Mouse (Mus musculus) limb, embryonic 13.5 days (tissue): ENCODE results near the gene Tmed11. TPM values are rescaled to one million over a fixed set of nuclear protein-coding genes. Genes with fewer than 3 reads are reported as not detected.

Experiments
- ATAC-seq: fragments of 200-750 bp; cut with Nextera tagmentation; 2 replicates; pipeline ENCODE4 v1.8.0; 2017; ENCODE audit warnings: low read depth, moderate number of reproducible peaks, moderate TSS enrichment; ENCODE audit not compliant: low FRiP score
- H3K27ac ChIP-seq: fragments of 300-500 bp; sonication (generic); 2 replicates; pipeline ENCODE4 v1.5.1; 2015; ENCODE audit warnings: inconsistent platforms, mild to moderate bottlenecking, moderate library complexity
- H3K27me3 ChIP-seq: fragments of 300-500 bp; sonication (generic); 2 replicates; pipeline ENCODE4 v1.6.1; 2015; ENCODE audit warnings: mild to moderate bottlenecking, inconsistent platforms
- H3K36me3 ChIP-seq: fragments of 300-500 bp; sonication (generic); 2 replicates; pipeline ENCODE4 v1.6.1; 2015; ENCODE audit warnings: inconsistent platforms, mild to moderate bottlenecking, moderate library complexity
- H3K4me1 ChIP-seq: fragments of 300-500 bp; sonication (generic); 2 replicates; pipeline ENCODE4 v1.6.1; 2015; ENCODE audit warnings: inconsistent platforms
- H3K4me2 ChIP-seq: fragments of 300-500 bp; sonication (generic); replicated peaks from 2 replicates; pipeline ENCODE4 v1.6.1; 2015; ENCODE audit warnings: inconsistent platforms, mild to moderate bottlenecking, moderate library complexity
- H3K4me3 ChIP-seq: fragments of 300-500 bp; sonication (generic); 2 replicates; pipeline ENCODE4 v1.5.1; 2015; ENCODE audit warnings: moderate library complexity, mild to moderate bottlenecking, inconsistent platforms
- H3K9ac ChIP-seq: fragments of 300-500 bp; sonication (generic); 2 replicates; pipeline ENCODE4 v1.6.1; 2015; ENCODE audit warnings: mild to moderate bottlenecking, inconsistent platforms
- H3K9me3 ChIP-seq: fragments of 300-500 bp; sonication (generic); 2 replicates; pipeline ENCODE4 v1.6.1; 2016; ENCODE audit warnings: inconsistent platforms
- WGBS: fragments of 180-500 bp; shearing (Covaris S2); methylation state at CpG from one replicate; pipeline ENCODE4 v1.1.7; 2015; 5-methylcytosine and 5-hydroxymethylcytosine counted together
- polyA plus RNA-seq: library from polyadenylated mRNA; unstranded; fragments of >200 nt; fragmentation: Nextera tagmentation; extraction: Ambion mirVana; gene quantifications from 2 replicates; pipeline ENCODE4 v1.2.1, GENCODE M21; 2015

Tmed11 gene
- polyA plus RNA-seq, 1 experiment from 2014 or later, result not detected

- H3K27ac ChIP-seq, result no peak overlapping the region
- ATAC-seq, result no peak
- H3K27me3 ChIP-seq, result no peaks in the 10 kb centered on the region
- no peak overlapping the region for H3K4me2 ChIP-seq
- H3K4me1 ChIP-seq, result no peaks in the 10 kb centered on the region
- H3K9me3 ChIP-seq, result no peaks in the 10 kb centered on the region
- H3K9ac ChIP-seq, result no peak overlapping the region
- H3K36me3 ChIP-seq, result no peaks in the 10 kb centered on the region
- 69% methylated on average over 2 of the region's 2 CpGs for WGBS
- no peak overlapping the region for H3K4me3 ChIP-seq
These were observed 51.3 kb downstream of the Tmed11 start for GRCm38 (mm10) chr5:108743856-108744255.

GRCm38 (mm10) chr5:108742596-108742995, 52.6 kb downstream of the Tmed11 start:
- WGBS, result 73% methylated on average over 2 of the region's 2 CpGs
- H3K4me1 ChIP-seq, result no peaks in the 10 kb centered on the region
- H3K27ac ChIP-seq, result no peak overlapping the region
- H3K9me3 ChIP-seq, result no peaks in the 10 kb centered on the region
- no peak overlapping the region for H3K4me2 ChIP-seq
- H3K9ac ChIP-seq, result no peak overlapping the region
- no peaks in the 10 kb centered on the region for H3K36me3 ChIP-seq
- H3K27me3 ChIP-seq, result no peaks in the 10 kb centered on the region
- H3K4me3 ChIP-seq, result no peak overlapping the region
- no peak for ATAC-seq

- Histone ChIP-seq H3K9me3 (no peaks in the 10 kb centered on the region), H3K36me3 (no peaks in the 10 kb centered on the region), H3K4me3 (no peak overlapping the region), H3K4me2 (no peak overlapping the region), H3K27ac (no peak overlapping the region), H3K9ac (no peak overlapping the region), H3K27me3 (no peaks in the 10 kb centered on the region), H3K4me1 (no peaks in the 10 kb centered on the region)
- 67% methylated on average over 2 of the region's 2 CpGs for WGBS
- no peak for ATAC-seq
These were observed 53.3 kb downstream of the Tmed11 start for GRCm38 (mm10) chr5:108741844-108742243.

- ATAC-seq, result no peak
- no peaks in the 10 kb centered on the region for H3K9me3 ChIP-seq
- H3K4me1 ChIP-seq, result peaks cover 14% of the 10 kb centered on the region; the same call in 1 of the 2 replicates
- no peak overlapping the region for H3K27ac ChIP-seq
- H3K27me3 ChIP-seq, result no peaks in the 10 kb centered on the region
- no peak overlapping the region for H3K9ac ChIP-seq
- whole genome bisulfite sequencing, result 84% methylated on average over 1 of the region's 1 CpGs
- no peak overlapping the region for H3K4me3 ChIP-seq
- no peak overlapping the region for H3K4me2 ChIP-seq
- H3K36me3 ChIP-seq, result no peaks in the 10 kb centered on the region
These were observed 67.7 kb downstream of the Tmed11 start for GRCm38 (mm10) chr5:108727425-108727824.

Other genes starting within 250 kb of the Tmed11 start
- gene Cplx1, start 245.3 kb downstream of the Tmed11 start, polyA plus RNA-seq, result 0.50 and 0.59 TPM in 2 replicates
- 44.4 and 50.6 TPM in 2 replicates for gene Gak, start 165.6 kb downstream of the Tmed11 start, polyA plus RNA-seq
- gene Tmem175, start 165.6 kb downstream of the Tmed11 start, polyA plus RNA-seq, result 26.9 and 28.3 TPM in 2 replicates
- 16.2 and 18.2 TPM in 2 replicates for gene Idua, start 135.0 kb downstream of the Tmed11 start, polyA plus RNA-seq
- gene Dgkq, start 125.7 kb downstream of the Tmed11 start, polyA plus RNA-seq, result 15.9 and 16.8 TPM in 2 replicates
- gene Slc26a1, start 119.8 kb downstream of the Tmed11 start, polyA plus RNA-seq, result 1.5 and 1.8 TPM in 2 replicates
- 44.8 and 52.4 TPM in 2 replicates for gene Fgfrl1, start 103.0 kb downstream of the Tmed11 start, polyA plus RNA-seq
- not detected in 2 replicates for gene Rnf212, start 20.4 kb downstream of the Tmed11 start, polyA plus RNA-seq
- not detected in 2 replicates for gene Vmn2r8, start 13.5 kb upstream of the Tmed11 start, polyA plus RNA-seq
- gene Vmn2r9, start 57.2 kb upstream of the Tmed11 start, polyA plus RNA-seq, result not detected in 2 replicates
- not detected in 2 replicates for gene Vmn2r10, start 211.2 kb upstream of the Tmed11 start, polyA plus RNA-seq